Mouse (Mus musculus) right cerebral cortex, postnatal 10 days (tissue): Measurements from ENCODE around the gene Mtx3.

Experiments used
- DNase-seq, 2 experiments: peaks; one replicate each; pipeline ENCODE4 v3.0.0; 2021; ENCODE audit warnings: low spot score in 2 of 2

Mtx3 gene

GRCm38 (mm10) chr13:92844586-92845221, at the start of gene Mtx3:
Gene Mtx3, plus strand, starts transcription at chr13:92844760.
- DNase-seq, result peak; percentile 92 to 93

DNA sequence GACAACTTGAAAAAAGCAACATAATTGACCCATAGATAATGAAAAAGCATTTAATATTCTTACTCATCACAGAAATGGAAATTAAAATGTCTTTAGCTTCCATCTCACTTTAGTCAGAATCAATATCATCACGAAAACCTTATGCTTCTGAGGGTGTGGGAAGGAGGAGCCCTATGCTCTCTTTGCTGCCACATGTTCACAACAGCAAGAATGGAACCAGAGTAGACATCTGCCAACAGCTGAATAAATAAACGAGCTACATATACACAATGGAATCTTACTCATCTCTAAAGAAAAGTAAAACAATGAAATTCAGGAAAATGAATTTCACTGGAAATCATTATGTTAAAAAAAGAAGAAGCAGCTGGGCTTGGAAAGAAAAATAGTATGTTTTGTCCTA, 45.7 kb upstream of the Mtx3 start:
- DNase-seq, result no peak

DNA sequence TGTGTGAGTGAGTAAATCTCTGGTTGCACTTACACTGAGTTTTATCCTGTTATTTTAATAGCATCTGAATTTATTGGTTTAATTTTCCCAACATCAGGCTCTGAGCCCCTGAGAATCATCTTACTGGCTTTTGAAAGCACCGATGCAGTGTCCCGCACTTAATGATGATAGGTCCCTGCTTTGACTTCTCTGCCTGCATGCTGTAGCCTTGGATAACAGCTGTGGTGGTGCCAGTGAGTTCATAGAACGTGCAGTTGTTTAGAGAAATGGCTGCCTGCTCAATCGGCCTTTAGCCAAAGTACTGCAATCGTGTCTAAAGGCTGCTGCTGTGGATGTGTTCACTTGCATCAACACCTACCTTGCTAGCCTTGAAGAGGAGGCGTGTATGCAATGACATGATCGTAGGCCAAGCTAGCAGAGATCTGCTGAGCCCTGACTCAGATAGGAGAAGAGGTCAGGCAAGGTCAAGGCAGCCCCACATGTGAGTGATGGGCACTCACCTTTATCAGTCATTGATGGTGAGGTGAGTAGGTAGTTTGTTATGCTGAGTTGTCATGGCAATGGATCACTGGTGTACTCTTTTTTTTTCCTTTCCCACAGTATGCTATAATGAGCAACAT, 45.1 kb upstream of the Mtx3 start:
- no peak for DNase-seq

- DNase-seq, result no peak
These were observed 37.8 kb upstream of the Mtx3 start for GRCm38 (mm10) chr13:92806785-92807184.

GRCm38 (mm10) chr13:92807849-92808248, 36.7 kb upstream of the Mtx3 start:
- no peak for DNase-seq

DNA sequence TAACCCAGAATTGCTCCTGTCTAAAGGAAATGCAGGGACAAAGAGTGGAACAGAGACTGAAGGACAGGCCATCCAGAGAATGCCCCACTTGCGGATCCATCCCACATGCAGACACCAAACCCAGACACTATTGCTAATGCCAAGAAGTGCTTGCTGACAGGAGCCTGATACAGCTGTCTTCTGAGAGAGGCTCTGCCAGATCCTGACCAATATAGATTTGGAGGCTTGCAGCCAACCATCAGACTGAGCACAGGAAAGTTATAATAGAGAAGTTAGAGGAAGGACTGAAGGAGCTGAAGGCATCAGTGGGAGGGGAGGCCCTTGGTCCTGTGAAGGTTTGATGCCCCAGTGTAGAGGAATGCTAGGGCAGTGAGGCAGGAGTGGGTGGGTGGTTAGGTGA, 34.0 kb upstream of the Mtx3 start:
- DNase-seq, result peak; percentile 42 to 59

- DNase-seq, result no peak
These were observed 28.2 kb upstream of the Mtx3 start for GRCm38 (mm10) chr13:92816329-92816728.

DNA sequence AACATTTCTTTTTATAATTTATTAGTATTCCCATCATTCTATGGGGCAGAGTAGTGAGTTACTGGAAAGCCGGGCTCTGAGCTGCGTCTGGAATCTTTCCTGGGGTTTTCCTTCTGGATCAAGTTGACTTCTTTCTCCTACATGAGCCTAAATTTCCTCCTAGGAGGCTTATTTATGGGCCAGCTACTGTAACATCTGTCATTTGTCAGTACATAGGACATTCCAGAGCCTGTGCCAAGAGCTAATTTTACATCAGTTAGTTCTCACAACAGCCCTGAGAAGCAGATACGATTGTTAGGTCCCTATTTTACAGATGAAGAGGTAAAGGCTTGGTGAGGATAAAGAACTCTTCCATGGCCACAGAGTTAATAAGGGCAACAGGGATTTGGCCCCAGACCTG, 27.2 kb upstream of the Mtx3 start:
- no peak for DNase-seq

GRCm38 (mm10) chr13:92828820-92829219, 15.7 kb upstream of the Mtx3 start:
- DNase-seq, result peak; percentile 33 to 37

DNA sequence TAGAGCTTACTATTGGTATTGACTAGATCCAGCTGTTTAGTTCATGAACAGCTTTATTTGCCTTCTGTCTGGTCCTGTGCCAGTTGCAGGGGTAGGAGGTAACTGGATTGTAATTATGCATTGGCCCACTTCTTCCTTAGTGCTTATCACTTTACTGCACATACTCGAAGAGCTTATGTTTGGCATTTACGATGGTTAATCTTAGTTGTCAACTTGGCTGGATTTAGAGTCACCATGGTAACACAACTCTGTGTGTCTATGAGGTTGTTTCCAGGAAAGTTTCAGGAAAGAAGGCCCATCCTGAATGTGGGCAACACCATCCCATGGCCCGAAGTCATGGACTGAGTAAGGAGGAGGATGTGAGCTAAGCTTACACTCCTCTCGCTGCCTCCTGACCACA, 11.4 kb upstream of the Mtx3 start:
- DNase-seq, result peak; percentile 34 to 54

- DNase-seq, result no peak
These were observed 1.9 kb downstream of the Mtx3 start for GRCm38 (mm10) chr13:92846438-92846837.

DNA sequence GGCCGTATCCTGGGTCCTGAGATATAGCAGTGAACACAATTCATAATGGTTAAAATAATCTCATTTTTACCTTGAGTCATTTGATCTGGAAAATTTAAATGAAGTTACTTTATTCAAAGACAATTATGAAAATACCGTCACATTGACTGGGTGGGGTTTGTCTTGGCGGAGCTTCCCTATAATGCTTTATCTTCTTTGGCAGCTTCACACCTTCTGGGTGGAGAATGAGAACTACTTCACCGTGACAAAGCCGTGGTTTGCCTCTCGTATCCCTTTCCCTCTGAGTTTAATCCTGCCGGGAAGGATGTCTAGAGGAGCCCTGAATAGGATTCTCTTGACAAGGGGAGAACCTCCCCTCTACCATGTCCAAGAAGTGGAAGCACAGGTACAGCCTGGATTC, 2.8 kb downstream of the Mtx3 start:
- no peak for DNase-seq

GRCm38 (mm10) chr13:92848002-92848401, 3.4 kb downstream of the Mtx3 start:
- DNase-seq, result no peak

- no peak for DNase-seq
These were observed 11.3 kb downstream of the Mtx3 start for GRCm38 (mm10) chr13:92855901-92856300.

DNA sequence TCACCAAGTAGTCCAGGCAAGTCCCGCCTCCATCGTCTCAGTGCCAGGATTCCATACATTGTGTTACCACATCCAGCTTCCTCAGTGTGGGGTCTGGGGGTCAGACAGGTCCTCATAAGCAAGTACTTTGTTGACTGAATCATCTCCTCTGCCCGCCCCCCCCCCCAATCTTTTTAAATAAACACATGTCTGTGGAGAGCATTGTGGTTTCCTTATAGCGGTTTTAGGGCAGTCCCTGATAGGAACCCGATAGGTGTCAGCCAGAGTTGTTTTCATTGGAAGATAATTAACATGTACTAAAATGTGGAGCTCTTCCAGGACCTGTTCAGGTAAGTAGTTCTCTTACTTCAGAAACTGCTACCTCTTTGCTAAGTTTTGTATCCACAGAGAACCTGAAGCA, 14.2 kb downstream of the Mtx3 start:
- peak in 1 of 2 experiments; percentile 19 for DNase-seq

DNA sequence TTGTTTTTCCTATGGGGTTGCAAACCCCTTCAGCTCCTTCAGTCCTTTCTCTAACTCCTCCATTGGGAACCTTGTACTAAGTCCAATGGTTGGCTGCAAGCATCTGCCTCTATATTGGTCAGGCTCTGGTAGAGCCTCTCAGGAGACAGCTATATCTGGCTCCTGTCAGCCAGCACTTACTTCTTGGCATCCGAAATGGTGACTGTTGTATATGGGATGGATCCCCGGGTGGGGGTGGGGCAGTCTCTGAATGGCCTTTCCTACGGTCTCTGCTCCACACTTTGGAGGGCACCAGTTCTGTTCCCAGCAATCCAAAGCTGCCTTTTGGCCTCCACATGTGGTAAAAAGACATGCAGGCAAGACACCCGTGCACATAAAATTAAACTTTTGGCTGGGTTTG, 15.4 kb downstream of the Mtx3 start:
- peak in 1 of 2 experiments; percentile 15 for DNase-seq

GRCm38 (mm10) chr13:92865358-92865757, 20.8 kb downstream of the Mtx3 start:
- no peak for DNase-seq

DNA sequence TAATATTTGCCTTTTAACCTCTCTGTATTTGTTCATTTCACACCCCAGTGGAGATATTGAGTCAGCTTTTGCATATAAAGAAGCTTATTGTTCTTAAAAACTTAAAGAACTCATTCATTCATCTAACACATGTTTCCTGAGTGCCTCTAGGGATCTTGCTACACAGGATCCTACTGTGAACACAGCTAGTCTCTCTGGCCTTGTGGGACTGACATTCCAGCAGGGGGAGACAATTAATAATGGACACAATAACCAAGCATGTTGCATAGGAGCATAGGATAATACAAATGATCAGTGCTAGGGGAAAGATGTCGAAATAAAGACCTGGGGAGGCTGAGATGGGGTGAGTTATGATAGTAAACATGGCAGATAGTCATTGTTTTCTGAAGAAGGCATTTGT, 22.1 kb downstream of the Mtx3 start:
- no peak for DNase-seq

DNA sequence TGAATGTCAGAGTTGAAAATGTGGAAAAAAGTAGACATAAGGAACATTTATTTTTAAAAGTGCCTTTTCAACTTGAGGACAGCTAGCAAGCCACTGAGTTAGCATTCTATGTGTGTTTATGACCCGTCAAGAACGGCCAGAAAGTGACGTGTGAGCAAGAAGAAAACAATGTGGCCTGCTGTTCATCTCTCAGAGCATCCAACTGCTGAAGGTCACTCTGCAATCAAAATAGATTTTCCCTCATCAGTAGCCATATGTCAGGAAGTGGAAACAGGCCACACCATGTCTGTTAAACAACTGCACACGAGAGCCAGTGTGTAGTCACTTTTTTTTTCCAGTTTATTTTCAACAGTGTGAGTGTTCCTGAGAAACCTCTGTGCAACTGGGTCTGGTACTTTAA, 35.0 kb downstream of the Mtx3 start:
- no peak for DNase-seq

DNA sequence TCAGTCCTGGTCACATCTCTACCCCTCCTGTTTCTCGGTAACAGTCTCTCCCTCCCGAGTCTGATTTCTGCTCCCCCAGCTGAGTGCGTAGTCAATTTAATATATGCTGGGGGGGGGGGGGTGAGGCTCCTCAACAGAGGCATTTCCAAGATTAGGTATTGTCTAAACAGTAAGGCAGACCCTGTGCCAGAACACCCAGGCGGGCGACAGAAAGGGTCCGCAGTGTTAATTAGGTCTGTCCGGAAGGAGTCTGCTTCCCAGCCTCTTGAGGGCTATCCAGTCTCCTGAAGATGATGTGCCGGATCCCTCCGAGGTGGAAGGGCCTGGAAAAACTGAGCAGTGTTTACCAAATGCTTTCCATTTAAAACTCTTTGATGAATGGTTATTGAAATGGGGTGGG, 35.4 kb downstream of the Mtx3 start:
- no peak for DNase-seq

- DNase-seq, result no peak
These were observed 36.0 kb downstream of the Mtx3 start for GRCm38 (mm10) chr13:92880589-92880988.

DNA sequence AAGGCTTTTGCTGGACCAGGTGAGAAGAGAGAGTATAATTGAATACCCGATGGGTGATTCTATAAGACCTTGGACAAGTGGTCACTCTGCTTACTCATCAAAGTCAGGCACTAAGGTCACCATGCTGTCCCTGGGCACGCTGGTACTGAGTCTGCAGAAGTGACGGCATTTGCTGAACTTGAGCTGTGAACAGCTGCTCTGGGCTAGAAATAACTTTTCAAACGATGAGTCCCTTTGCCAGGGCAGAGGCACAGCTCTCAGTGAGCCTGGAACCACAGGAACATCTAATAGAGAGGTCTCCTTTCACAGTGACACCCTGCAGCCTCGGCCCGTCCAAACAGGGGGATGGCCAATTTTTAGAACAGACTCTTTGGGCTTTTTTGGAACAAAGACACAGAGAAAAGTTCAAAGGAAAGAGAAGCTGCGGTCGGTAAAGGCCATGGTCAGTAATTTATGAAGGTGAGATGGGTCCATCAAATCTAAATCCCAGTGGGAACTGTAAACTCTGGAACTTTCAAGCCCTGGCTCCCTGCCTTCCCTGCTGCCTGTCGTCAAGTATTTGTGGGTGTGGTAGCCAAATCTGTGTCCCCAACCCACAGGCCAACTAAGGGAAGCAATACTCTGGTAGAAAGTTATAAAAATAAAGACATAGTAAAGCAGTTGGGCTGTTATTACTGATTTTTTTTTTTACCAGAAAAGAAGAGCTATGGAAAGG, 37.9 kb downstream of the Mtx3 start:
- DNase-seq, result no peak
